Mouse (Mus musculus): Measurements from ENCODE around the gene Zbtb20. TPM values are rescaled to one million over a fixed set of nuclear protein-coding genes. Genes with fewer than 3 reads are reported as not detected.

The Zbtb20 gene
- polyA plus RNA-seq, 1 experiment from 2014 or later, result 5.2 TPM

DNA sequence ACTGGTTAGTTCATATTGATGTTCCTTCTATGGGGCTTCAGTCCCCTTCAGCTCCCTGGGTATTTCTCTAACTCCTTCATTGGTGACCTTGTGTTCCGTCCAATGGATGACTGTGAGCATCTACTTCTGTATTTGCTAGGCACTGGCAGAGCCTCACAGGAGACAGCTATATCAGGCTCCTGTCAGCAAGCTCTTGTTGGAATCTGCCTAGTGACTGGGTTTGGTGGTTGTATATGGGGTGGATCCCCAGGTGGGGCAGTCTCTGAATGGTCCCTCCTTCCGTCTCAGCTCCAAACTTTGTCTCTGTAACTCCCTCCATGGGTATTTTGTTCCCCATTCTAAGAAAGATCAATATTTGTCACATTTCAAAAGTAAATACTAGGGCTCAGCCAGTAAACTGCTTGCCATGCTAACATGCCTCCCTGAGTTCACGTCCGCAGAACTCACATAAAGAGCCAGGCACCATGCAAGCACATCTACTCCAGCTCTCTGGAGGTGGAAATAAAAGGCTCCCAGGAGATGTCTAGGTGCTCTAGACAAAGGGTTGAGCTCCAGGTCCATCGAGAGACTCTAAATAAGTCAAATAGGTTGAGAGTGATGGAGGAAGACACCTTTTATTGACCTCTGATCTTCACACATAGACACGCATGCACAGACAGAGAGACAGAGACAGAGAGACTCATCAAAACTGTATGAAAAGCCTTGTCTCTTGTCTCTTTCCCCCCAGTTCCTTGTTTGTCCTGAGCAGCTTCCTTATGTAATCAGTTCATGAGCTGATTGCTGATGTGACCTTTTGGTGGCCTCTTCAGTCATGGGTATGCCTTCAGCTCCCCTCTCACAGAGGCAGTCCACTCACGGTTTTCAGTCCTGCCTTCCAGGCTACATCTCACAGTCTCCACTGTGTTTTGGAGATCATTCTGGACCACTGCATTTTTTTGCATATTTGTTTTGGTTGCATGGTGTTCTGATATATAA, 504.0 kb downstream of the Zbtb20 start:
- no peaks in the 10 kb centered on the region for H3K36me3 ChIP-seq (ENCODE audit: inconsistent target)
- H3K27ac ChIP-seq, result no peak overlapping the region
- H3K4me3 ChIP-seq (ENCODE audit: inconsistent target), result no peak overlapping the region
- 93% methylated on average over 7 of the region's 7 CpGs for WGBS (ENCODE audit: missing documents)
- no peaks in the 10 kb centered on the region for H3K79me2 ChIP-seq (ENCODE audit: inconsistent target)

DNA sequence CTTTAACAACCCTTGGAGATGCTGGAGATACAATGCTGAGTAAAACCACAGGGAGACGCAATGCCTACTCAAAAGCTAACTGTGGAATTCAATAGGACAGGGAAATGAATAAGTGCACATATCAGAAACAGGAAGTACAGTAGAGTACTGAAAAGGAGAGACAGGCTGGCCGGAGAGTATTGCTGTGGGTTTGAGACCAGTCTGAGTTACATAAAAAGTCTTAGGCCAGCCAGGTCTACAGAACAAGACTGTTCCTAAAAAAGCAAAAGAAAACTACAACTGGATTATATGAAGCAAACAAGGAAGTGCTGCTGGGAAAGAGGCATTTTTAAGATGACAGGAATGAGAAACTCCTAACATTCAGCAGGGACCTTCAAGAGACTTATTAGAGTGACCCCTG, 505.5 kb downstream of the Zbtb20 start:
- H3K27ac ChIP-seq, result no peak overlapping the region
- H3K36me3 ChIP-seq (ENCODE audit: inconsistent target), result no peaks in the 10 kb centered on the region
- no peaks in the 10 kb centered on the region for H3K79me2 ChIP-seq (ENCODE audit: inconsistent target)
- H3K4me3 ChIP-seq (ENCODE audit: inconsistent target), result no peak overlapping the region
- WGBS (ENCODE audit: missing documents), result 43% methylated on average over 2 of the region's 2 CpGs

DNA sequence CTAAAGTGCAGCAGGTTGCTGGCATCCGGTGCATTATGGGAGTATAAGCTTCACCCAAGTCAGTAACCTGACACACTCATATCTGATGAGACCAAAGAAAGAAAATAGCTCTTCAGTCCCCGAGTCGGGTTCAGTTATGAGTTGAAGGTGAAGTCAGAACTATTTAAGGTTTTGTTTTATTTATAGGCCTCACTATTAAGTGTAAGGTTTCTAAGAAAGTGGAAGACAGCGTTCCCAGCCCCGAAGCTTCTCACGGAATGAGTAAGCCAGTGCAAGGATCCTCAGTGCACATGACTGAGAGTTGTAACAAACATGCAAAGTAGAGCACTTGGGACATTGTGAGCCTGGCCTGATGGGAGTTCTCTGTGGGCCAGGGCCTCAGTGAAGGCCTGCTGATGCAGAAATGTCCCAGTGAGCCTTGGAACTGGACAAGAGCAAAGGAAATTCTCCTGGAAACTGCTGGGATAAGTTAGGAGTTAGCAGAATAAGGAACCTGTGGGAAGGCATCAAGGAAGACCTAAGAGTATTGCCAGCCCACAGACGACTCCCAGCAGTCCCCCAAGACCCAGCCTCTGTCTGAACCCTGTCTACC, 507.6 kb downstream of the Zbtb20 start:
- H3K36me3 ChIP-seq (ENCODE audit: inconsistent target), result no peaks in the 10 kb centered on the region
- WGBS (ENCODE audit: missing documents), result 96% methylated on average over 7 of the region's 7 CpGs
- H3K79me2 ChIP-seq (ENCODE audit: inconsistent target), result no peaks in the 10 kb centered on the region
- no peak overlapping the region for H3K27ac ChIP-seq
- H3K4me3 ChIP-seq (ENCODE audit: inconsistent target), result no peak overlapping the region

DNA sequence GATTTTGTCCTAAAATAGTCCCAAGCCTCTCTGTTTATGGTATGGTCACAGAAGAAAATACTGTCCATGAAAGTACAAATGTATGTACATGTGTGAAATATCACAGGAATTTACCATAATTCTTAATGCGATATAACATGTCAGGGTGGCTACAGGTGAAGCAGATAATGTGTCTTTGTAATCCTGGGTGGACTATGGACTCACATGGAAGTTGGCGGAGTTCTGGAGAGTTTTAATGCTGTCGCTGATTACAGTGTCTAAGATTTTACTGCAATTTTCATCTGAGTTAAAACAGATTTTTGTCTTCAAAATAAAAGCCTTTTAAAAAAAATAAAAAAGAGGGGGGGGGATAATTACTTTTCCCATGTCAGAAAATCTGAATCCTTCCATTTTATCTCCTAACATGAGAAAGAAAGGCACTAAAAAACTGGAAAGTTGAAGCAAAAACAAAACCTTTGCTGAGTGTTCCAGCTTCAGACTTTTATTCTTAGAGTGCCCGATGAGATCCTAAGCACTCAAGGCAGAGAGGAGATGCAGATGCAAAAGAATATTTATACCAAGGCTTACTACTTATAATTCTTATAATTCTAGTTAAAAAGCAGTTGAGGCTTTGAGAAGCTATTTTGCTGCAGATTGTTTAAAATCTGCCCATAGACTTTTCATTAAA, 509.4 kb downstream of the Zbtb20 start:
- no peak overlapping the region for H3K27ac ChIP-seq
- H3K4me3 ChIP-seq (ENCODE audit: inconsistent target), result no peak overlapping the region
- H3K36me3 ChIP-seq (ENCODE audit: inconsistent target), result no peaks in the 10 kb centered on the region
- H3K79me2 ChIP-seq (ENCODE audit: inconsistent target), result no peaks in the 10 kb centered on the region
- WGBS (ENCODE audit: missing documents), result 100% methylated on average over 4 of the region's 4 CpGs

DNA sequence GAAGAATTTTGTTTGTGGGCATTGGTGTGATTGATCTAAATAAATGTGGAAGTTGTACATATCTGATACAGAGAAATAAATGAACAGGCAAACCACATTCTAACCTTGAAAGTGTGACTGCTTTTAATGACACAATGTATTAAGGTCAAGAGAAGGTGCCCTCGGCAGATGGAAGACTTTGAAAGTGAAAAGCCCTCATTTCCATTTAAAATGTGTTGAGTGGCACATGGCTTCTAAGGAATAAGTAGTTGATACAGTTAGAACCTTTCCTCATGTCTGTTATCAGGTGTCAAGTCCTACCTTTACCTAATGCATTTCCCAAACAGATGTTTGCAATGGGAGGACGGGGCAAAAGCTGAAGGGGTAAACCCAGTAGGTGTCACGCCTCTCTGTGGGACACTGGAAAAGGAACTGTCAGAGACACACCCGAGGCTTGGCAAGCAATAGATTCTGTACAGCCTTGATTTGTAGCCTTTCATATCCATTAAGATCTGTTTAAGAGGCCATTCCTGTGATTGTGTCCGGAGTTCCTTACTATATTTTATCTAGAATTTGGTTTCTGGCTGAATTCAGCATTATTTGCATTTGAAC, 510.0 kb downstream of the Zbtb20 start:
- Histone ChIP-seq H3K36me3 (ENCODE audit: inconsistent target) (no peaks in the 10 kb centered on the region), H3K79me2 (ENCODE audit: inconsistent target) (no peaks in the 10 kb centered on the region), H3K4me3 (ENCODE audit: inconsistent target) (no peak overlapping the region), H3K27ac (no peak overlapping the region)
- 88% methylated on average over 5 of the region's 5 CpGs for WGBS (ENCODE audit: missing documents)

DNA sequence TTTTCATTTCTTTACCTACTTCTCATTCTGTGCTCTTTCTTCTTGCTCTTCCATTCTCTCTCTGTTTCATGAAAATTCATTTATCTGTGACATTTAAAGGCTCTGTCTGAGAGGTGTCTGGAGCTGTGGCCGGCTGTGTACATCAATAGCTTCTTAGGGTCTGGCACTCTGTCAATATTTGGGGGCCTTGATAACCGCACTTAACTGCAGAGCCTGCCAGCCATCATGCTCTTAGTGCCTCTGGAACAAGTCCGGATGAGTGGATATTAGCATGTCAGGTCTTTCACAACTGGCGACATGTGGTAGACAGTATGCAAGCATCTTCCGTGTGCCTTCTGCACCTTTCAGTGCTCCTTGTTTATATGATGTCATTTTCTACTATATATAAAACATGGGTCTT, 510.7 kb downstream of the Zbtb20 start:
- H3K4me3 ChIP-seq (ENCODE audit: inconsistent target), result no peak overlapping the region
- no peaks in the 10 kb centered on the region for H3K79me2 ChIP-seq (ENCODE audit: inconsistent target)
- H3K27ac ChIP-seq, result no peak overlapping the region
- 92% methylated on average over 5 of the region's 5 CpGs for WGBS (ENCODE audit: missing documents)
- H3K36me3 ChIP-seq (ENCODE audit: inconsistent target), result no peaks in the 10 kb centered on the region

DNA sequence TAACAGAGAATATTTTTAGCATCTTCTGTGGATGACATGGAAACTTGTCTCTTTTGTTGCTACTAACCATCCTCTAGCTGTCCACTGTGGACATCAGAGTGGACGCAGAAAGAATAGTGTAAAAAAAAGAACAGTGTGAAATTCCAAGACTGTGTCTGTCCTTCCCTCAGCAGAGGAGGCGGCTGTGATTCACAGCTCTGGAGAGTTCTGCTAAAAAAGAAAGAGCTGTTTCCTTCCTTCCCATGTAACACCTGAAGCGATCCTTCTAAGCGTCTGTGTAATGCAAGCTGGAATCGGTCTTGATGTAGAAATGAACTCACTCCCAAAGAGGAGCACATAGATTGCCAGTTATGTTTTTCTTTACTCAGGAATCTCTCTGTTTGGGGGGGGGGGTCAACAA, 512.7 kb downstream of the Zbtb20 start:
- Histone ChIP-seq H3K27ac (no peak overlapping the region), H3K4me3 (ENCODE audit: inconsistent target) (no peak overlapping the region), H3K79me2 (ENCODE audit: inconsistent target) (no peaks in the 10 kb centered on the region), H3K36me3 (ENCODE audit: inconsistent target) (no peaks in the 10 kb centered on the region)
- WGBS (ENCODE audit: missing documents), result 97% methylated on average over 5 of the region's 5 CpGs

DNA sequence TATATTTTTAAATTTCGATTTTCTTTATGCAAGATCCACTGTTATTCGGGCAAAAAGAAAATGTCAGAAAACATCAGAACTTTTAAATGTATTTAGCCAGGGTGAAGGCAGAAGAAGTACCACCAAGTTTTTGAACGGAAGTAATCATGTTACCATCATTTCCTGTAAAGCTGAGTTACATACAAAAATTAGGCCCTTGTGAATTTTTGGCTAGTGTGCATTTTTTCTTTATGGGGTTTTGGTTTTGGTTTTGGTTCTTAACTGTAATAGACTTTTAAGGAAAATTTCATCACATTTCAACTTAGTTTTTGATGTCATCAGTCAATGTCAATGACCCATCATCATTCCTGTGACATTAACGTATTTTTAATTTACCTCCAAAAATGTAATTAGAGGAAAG, 514.7 kb downstream of the Zbtb20 start:
- Histone ChIP-seq H3K27ac (no peak overlapping the region), H3K79me2 (ENCODE audit: inconsistent target) (no peaks in the 10 kb centered on the region), H3K36me3 (ENCODE audit: inconsistent target) (no peaks in the 10 kb centered on the region), H3K4me3 (ENCODE audit: inconsistent target) (no peak overlapping the region)
- WGBS (ENCODE audit: missing documents), result 72% methylated on average over 4 of the region's 4 CpGs

DNA sequence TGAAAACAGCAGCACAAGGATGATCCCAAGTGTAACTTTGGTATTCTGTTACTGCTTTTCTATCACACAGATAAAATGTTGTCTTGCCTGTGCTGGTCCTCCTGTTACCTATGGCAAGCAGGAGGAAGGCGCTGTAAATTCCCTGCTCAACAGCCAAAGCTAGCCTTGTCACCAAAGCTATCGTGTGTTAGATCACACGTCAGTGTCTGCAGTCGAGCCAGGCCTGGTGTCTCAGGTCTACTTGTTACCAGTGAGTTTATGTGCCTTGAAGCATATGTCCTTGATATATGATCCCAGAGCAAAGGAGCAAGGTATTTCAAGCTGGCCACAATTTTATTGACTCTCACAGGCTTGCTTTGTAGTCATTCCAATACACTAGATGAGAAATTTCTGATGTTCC, 517.7 kb downstream of the Zbtb20 start:
- no peaks in the 10 kb centered on the region for H3K79me2 ChIP-seq (ENCODE audit: inconsistent target)
- H3K27ac ChIP-seq, result no peak overlapping the region
- no peak overlapping the region for H3K4me3 ChIP-seq (ENCODE audit: inconsistent target)
- 98% methylated on average over 4 of the region's 4 CpGs for WGBS (ENCODE audit: missing documents)
- no peaks in the 10 kb centered on the region for H3K36me3 ChIP-seq (ENCODE audit: inconsistent target)

DNA sequence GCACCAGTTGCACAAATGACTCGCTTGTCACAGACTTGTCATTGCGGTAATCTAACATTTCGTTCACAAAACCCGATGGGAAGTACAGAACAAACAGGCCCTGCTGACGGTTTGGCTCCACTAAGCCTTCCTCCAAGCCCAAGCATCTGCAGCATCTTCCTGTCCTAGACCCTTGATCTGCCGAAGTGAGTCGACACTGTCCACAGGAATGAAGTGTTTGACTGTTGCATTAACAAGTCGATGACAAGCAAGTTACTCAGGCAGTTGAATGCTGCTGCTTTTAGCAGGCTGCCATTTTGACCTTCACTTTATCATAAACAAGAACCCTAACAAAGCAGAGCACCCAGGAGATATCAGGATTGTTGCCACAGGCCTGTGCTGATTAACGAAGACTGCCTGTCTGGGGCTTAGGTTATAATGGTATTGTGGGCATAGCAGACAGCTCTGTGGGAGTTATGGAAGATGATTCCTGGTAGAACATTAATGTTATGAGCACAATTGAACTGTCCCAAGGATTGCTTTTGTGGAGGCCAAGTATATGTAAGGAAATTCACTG, 518.4 kb downstream of the Zbtb20 start:
- Histone ChIP-seq H3K79me2 (ENCODE audit: inconsistent target) (no peaks in the 10 kb centered on the region), H3K36me3 (ENCODE audit: inconsistent target) (no peaks in the 10 kb centered on the region), H3K27ac (no peak overlapping the region), H3K4me3 (ENCODE audit: inconsistent target) (no peak overlapping the region)
- 93% methylated on average over 9 of the region's 9 CpGs for WGBS (ENCODE audit: missing documents)

DNA sequence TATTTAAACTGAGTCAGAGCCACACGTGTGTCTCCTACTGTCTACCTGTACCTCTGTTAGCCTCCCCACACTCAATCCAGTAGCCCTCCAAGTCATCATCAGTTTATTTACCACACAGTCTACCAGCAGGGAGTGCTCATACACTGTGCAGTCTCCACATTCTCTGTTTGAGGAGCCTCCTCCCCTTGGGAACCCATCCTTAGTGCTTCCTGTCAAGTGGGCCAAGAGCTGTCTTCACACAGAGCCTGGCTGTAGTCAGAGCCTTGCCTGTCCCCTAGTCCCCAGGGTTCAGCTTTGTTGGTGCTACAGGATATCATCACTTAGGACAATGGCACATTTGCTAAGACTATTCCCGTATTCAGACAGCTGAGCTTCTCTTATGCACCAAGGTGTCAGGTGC, 519.1 kb downstream of the Zbtb20 start:
- Histone ChIP-seq H3K4me3 (ENCODE audit: inconsistent target) (no peak overlapping the region), H3K79me2 (ENCODE audit: inconsistent target) (no peaks in the 10 kb centered on the region), H3K27ac (no peak overlapping the region), H3K36me3 (ENCODE audit: inconsistent target) (no peaks in the 10 kb centered on the region)
- WGBS (ENCODE audit: missing documents), result 100% methylated on average over 2 of the region's 2 CpGs

DNA sequence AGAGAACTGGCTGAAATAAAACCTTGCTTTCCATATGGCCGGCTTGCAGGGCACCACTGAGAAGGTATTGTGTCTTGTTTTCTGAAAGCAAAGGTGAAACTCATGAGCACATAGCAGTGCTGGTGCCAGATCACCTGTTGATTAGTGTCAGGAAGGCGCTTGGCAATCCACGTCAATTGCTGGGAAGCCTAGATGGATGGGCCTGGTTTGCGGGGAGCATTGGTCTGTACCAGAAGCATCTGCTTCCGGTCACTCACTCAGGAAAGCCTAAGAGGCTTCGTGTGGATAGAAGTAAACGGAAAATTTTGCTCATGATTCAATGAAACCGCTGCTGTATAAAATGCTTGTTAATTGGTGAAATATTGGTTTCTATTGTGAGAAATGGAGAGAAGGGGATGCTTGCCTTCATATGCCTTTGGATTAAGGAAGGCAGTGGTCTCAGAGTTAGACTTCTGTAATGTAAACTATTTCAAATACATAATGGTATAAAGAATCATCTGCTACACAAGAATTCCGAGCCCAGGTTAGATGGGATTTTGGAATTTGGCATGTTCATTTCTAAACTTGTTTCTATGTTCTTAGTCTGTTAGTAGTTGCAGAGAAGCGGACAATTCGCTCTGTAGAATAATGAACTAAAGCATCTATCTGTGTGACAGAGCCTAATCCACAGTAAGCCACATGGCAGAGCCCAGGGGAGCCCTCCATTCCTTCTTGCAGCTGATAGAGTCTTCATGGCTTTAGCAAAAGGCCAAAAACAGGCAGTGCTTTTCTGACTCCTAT, 521.4 kb downstream of the Zbtb20 start:
- H3K4me3 ChIP-seq (ENCODE audit: inconsistent target), result no peak overlapping the region
- H3K27ac ChIP-seq, result no peak overlapping the region
- H3K36me3 ChIP-seq (ENCODE audit: inconsistent target), result no peaks in the 10 kb centered on the region
- WGBS (ENCODE audit: missing documents), result 97% methylated on average over 11 of the region's 11 CpGs
- no peaks in the 10 kb centered on the region for H3K79me2 ChIP-seq (ENCODE audit: inconsistent target)

DNA sequence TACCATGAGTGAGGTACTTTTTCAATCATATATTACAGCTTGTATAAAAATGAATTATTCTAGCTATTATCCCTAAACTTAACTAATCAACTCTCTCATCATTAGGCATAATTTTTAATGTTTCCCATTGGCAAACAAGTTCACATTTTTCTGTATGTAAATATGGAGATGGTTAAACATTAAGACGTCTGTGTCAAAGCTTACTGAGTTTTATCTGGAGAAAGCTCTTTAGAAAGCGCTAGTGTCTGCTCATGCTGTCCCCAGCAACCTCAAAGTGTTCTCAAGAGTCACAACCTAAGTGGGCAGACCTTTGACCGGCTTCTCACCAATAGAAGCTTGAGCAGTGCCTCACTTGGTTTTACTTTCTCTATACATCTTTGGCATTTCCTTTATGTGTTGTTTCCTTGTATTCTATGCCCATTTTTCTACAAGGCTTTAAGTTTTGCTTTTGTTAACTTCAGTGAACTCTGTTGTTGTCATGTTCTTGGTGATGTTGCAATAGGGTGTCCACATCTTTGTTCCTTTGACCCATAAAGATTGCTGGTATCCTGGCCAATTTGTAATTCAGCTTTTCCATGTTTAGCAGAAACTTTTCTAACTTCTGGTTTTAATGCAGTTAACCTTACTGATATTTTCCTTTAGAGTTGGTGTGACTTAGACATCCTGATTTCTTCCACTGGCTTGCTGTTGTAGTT, 522.1 kb downstream of the Zbtb20 start:
- 94% methylated on average over 3 of the region's 3 CpGs for WGBS (ENCODE audit: missing documents)
- Histone ChIP-seq H3K27ac (no peak overlapping the region), H3K36me3 (ENCODE audit: inconsistent target) (no peaks in the 10 kb centered on the region), H3K4me3 (ENCODE audit: inconsistent target) (no peak overlapping the region), H3K79me2 (ENCODE audit: inconsistent target) (no peaks in the 10 kb centered on the region)

Measured in macrophage (primary cell).